Mouse (Mus musculus) layer of hippocampus, adult 18-20 months (tissue): ENCODE data around the gene Fpr1. TPM values are rescaled to one million over a fixed set of nuclear protein-coding genes. Genes with fewer than 3 reads are reported as not detected.
A peak's percentile ranks its signal among the peaks of the same experiment; 100 is the strongest.
"Not testable (repeated sequence)": the region's sequence is repeated elsewhere in the genome, so short reads cannot be mapped to it uniquely, and the experiment has no call there.

ENCODE experiments used
- DNase-seq, 2 experiments: peaks; one replicate each; pipeline ENCODE4 v3.0.0; 2022; ENCODE audit warnings: low spot score in 2 of 2
- long read RNA-seq: library from polyadenylated mRNA; stranded (forward); transcript quantifications from one replicate; pipeline ENCODE4 v2.0.0, GENCODE M21; 2021
- total RNA-seq, 2 experiments: library from RNA; stranded (reverse); gene quantifications; 2 replicates each; pipeline ENCODE4 v1.2.3; 2021

Gene Fpr1
- not detected for total RNA-seq
- long read RNA-seq = 0 reads

GRCm38 (mm10) chr17:17883840-17884239, at the start of gene Fpr1:
Gene Fpr1, minus strand, starts transcription at chr17:17883940.
- no peak for DNase-seq

GRCm38 (mm10) chr17:17917782-17918181, 34.0 kb upstream of the Fpr1 start:
- no peak for DNase-seq

GRCm38 (mm10) chr17:17917376-17917775, 33.6 kb upstream of the Fpr1 start:
- DNase-seq = no peak

GRCm38 (mm10) chr17:17912618-17913017, 28.9 kb upstream of the Fpr1 start:
- not testable (repeated sequence) for DNase-seq

- DNase-seq = peak; percentile 80 to 82
Measured at GRCm38 (mm10) chr17:17909636-17910421, 26.1 kb upstream of the Fpr1 start.

GRCm38 (mm10) chr17:17900768-17901167, 17.0 kb upstream of the Fpr1 start:
- DNase-seq = no peak

- DNase-seq = peak in 1 of 2 experiments; percentile 25
Measured at GRCm38 (mm10) chr17:17899268-17899667, 15.5 kb upstream of the Fpr1 start.

- peak; percentile 3 to 63 for DNase-seq
Measured at GRCm38 (mm10) chr17:17896039-17896438, 12.3 kb upstream of the Fpr1 start.

GRCm38 (mm10) chr17:17889732-17890425, 6.1 kb upstream of the Fpr1 start:
- no peak for DNase-seq

GRCm38 (mm10) chr17:17887774-17888248, 4.1 kb upstream of the Fpr1 start, which contains the start of the genes Fpr2 and Fpr3:
Gene Fpr2, plus strand, starts transcription at chr17:17887824.
Gene Fpr3, plus strand, starts transcription at chr17:17887852.
- DNase-seq = no peak

GRCm38 (mm10) chr17:17882672-17883071, 1.1 kb downstream of the Fpr1 start:
- DNase-seq = no peak

- no peak for DNase-seq
Measured at GRCm38 (mm10) chr17:17879347-17879746, 4.4 kb downstream of the Fpr1 start.

- DNase-seq = no peak
Measured at GRCm38 (mm10) chr17:17871697-17872096, 12.0 kb downstream of the Fpr1 start.

GRCm38 (mm10) chr17:17870892-17871550, 12.7 kb downstream of the Fpr1 start:
- no peak for DNase-seq

GRCm38 (mm10) chr17:17866801-17867469, 16.8 kb downstream of the Fpr1 start:
- peak in 1 of 2 experiments; percentile 30 for DNase-seq

- no peak for DNase-seq
Measured at GRCm38 (mm10) chr17:17865168-17865567, 18.6 kb downstream of the Fpr1 start.

GRCm38 (mm10) chr17:17862360-17862759, 21.4 kb downstream of the Fpr1 start:
- no peak for DNase-seq

- DNase-seq = no peak
Measured at GRCm38 (mm10) chr17:17860110-17860509, 23.6 kb downstream of the Fpr1 start.

GRCm38 (mm10) chr17:17857446-17857845, 26.3 kb downstream of the Fpr1 start:
- DNase-seq = no peak

- DNase-seq = no peak
Measured at GRCm38 (mm10) chr17:17856612-17857011, 27.1 kb downstream of the Fpr1 start.
